Mouse (Mus musculus): Measurements from ENCODE around the gene Socs4. TPM values are rescaled to one million over a fixed set of nuclear protein-coding genes. Genes with fewer than 3 reads are reported as not detected.

The Socs4 gene
- polyA plus RNA-seq (2015; fragmentation: Nextera tagmentation; extraction: Ambion mirVana), result 3.1 and 4.4 TPM in 2 replicates

DNA sequence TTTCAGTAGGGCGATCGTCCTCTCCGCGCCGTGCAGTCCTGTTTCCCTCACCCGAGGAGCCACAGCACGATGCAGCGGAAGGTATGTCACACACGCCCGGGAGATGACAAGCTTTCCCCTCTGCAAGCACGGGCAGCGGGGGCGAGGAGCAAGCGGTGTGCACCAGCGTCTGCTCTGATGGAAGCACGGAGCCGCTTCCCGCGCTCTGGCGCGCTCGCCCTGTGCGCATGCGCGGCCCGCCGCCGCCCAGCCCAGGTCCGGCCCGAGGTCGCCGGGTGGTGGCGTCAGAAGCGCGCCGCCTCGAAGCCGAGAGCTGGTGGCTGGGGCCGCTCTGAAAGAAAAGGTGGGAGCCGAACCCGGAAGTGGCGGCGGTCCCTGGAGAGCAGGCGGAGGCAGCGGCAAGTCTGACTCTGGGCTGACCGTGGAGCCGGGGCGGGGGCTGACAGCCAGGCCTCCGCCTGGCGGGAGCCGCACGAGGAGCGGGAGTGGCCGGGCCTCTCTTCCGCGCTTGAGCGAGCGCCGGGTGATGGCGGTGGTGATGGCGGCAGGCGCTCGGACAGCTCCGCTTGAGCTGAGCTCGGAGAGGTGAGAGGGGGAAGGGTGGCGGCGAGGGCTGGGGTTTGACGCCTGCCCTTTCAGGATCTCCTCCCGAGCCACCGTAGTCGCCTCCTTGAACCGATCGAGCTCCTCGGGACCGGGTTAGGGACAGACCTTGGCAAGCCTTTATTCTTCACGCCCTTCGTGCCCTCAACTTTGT is at the start of gene Socs4, which contains the start of gene Wdhd1:
TSS of gene Socs4 (plus strand) at position 295 of the 757 bp plus-strand sequence.
TSS of gene Wdhd1 (minus strand) at position 221 of the 757 bp plus-strand sequence.
- under 1% methylated on average over 77 of the region's 77 CpGs for WGBS
- H3K9ac ChIP-seq, result peak within 1 kb of the TSS; percentile 82

DNA sequence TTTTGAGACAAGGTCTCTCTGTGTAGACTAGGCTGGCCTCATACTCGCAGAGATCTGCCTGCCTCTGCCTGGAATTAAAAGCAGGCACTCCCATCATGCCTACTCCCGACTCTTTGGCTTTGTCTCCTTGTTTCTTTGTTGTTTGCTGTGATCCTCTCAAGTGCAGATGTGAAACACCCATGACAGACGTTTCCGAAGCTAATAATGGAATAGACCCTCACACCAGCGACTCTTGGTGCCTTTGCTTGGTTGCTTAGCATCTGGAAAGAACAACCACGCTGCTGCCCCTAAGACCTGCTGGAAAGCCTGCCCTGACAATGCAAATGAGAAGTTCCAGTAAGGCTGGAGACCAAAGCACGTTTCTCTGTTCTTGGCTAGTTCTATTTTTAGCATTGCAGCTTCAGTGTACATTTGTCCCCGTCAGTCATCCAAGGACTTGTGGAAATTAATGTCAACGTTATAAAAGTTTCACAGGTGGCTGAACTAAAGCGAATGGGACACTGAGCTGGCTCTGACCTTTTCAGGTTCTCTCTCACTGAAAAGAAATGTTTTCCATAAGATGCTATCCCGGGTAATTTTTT is 46.8 kb upstream of the Socs4 start:
- Histone ChIP-seq H3K36me3 (no peaks in the 10 kb centered on the region), H3K9me3 (no peaks in the 10 kb centered on the region), H3K27ac (no peak overlapping the region), H3K27me3 (no peaks in the 10 kb centered on the region), H3K4me1 (no peaks in the 10 kb centered on the region), H3K4me2 (no peak overlapping the region), H3K9ac (no peak overlapping the region), H3K4me3 (no peak overlapping the region)
- ATAC-seq (ENCODE audit: insufficient number of reproducible peaks, low FRiP score, low TSS enrichment, low read depth), result no peak
- WGBS, result 74% methylated on average over 11 of the region's 11 CpGs

More for the DNA sequence above, at the start of gene Socs4, which contains the start of gene Wdhd1:
- H3K9me3 ChIP-seq, result no peaks in the 10 kb centered on the region
- peaks cover 10% of the 10 kb centered on the region for H3K4me1 ChIP-seq
- H3K27ac ChIP-seq, result peak within 1 kb of the TSS; percentile 95
- ATAC-seq (ENCODE audit: insufficient number of reproducible peaks, low FRiP score, low TSS enrichment, low read depth), result peak; percentile 98
- H3K36me3 ChIP-seq, result 0 out of 2 replicates have a peak, but pooled peaks cover 2% of the 10 kb centered on the region
- no peaks in the 10 kb centered on the region for H3K27me3 ChIP-seq
- peak within 1 kb of the TSS; percentile 76 for H3K4me2 ChIP-seq
- peak within 1 kb of the TSS; percentile 91 for H3K4me3 ChIP-seq

DNA sequence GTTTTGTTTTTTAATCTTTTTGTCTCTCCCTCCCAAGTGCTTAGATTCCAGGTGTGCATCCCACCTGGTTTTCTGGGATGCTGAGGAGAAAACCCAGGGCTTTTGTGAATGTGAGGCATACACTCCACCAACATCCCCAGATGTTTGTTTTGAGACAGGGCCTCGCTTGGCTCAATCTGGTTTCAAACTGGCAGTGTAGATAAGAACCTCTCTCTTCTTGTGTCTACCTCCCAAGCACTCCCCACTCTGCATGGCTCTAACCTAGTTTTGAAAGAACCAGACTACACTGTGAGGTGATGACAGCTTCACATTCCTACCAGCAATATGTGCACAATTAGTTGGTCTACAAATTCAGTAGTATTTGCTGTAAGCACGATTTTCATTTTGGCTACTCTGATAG is 43.1 kb upstream of the Socs4 start:
- Histone ChIP-seq H3K4me3 (no peak overlapping the region), H3K9ac (no peak overlapping the region), H3K4me2 (no peak overlapping the region), H3K36me3 (no peaks in the 10 kb centered on the region), H3K9me3 (no peaks in the 10 kb centered on the region), H3K27me3 (no peaks in the 10 kb centered on the region), H3K4me1 (no peaks in the 10 kb centered on the region), H3K27ac (no peak overlapping the region)
- WGBS, result 70% methylated on average over 2 of the region's 2 CpGs
- no peak for ATAC-seq (ENCODE audit: insufficient number of reproducible peaks, low FRiP score, low TSS enrichment, low read depth)

DNA sequence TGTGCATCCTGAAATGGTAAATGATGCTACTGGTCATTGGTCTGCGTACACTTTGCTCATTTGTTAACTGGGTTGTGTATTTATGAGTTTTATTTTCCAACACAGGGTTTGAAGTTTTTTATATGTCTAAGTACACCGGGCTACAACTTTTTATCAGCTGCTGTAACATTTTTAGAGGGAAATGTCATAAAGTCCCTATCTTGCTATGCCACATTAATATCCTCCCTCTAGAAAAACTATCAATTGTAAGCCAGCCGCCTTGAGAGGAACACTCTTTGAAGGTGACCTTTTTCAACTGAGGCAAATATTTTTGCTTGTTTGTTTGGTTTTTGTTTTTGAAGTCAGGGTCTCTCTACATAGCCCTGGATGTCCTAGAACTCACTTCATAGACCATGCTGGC is 42.7 kb upstream of the Socs4 start:
- no peak overlapping the region for H3K4me3 ChIP-seq
- no peaks in the 10 kb centered on the region for H3K36me3 ChIP-seq
- H3K9me3 ChIP-seq, result no peaks in the 10 kb centered on the region
- H3K4me1 ChIP-seq, result no peaks in the 10 kb centered on the region
- H3K27me3 ChIP-seq, result no peaks in the 10 kb centered on the region
- H3K9ac ChIP-seq, result no peak overlapping the region
- 81% methylated on average over 3 of the region's 3 CpGs for WGBS
- H3K4me2 ChIP-seq, result no peak overlapping the region
- ATAC-seq (ENCODE audit: insufficient number of reproducible peaks, low FRiP score, low TSS enrichment, low read depth), result no peak
- H3K27ac ChIP-seq, result no peak overlapping the region

DNA sequence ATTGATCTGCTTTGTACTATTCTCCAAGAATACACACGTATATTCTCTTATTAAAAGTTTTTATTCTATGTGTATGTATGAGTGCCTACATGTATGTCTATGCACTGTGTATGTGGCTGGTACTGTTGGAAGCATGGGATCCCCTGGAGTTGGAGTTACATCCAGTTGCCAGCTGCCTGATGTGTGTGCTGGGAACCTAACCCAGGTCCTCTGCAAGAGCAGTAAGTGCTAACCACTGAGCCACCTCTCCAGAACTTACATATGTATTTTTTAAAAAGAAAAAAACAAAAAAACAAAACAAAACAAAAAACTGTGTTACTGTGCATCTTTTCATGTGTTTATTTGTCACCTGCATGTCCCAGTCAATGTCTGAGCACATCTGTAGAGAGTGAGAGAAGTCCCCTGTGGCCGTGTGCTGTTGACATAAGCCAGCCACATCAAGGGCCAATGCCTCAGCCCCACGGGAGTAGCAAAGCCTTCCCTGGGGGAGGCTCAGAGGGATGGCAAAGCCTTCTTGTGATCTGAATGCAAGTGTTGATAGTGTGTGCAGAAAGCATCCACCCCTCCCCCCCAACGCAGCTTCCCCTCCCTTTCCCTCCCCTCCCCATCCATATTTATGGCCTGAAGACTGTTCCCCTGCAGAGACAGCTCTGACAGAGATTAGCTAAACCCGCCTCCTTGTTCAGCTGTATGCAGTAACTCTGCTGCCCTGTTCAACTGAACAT is 42.0 kb upstream of the Socs4 start:
- Histone ChIP-seq H3K9ac (no peak overlapping the region), H3K4me1 (no peaks in the 10 kb centered on the region), H3K9me3 (no peaks in the 10 kb centered on the region), H3K36me3 (no peaks in the 10 kb centered on the region), H3K27ac (no peak overlapping the region), H3K27me3 (no peaks in the 10 kb centered on the region), H3K4me2 (no peak overlapping the region), H3K4me3 (no peak overlapping the region)
- no peak for ATAC-seq (ENCODE audit: insufficient number of reproducible peaks, low FRiP score, low TSS enrichment, low read depth)
- 77% methylated on average over 5 of the region's 5 CpGs for WGBS

DNA sequence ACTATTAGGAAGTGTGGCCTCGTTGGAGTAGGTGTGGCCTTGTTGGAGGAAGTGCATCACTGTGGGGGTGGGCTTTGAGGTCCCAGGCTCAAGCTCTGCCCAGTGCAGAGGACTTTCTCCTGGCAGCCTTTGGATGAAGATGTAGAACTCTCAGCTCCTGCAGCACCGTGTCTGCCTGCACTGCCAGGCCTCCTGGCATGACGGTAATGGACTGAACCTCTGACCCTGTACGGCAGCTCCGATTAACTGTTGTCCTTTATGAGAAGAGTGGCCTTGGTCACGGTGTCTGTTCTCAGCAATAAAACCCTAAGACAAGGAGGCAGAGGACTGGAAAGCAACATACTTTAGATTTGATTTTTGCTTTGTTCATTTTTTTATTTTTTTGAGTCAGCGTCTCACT is 40.2 kb upstream of the Socs4 start:
- Histone ChIP-seq H3K4me3 (no peak overlapping the region), H3K9ac (no peak overlapping the region), H3K27ac (no peak overlapping the region), H3K36me3 (peaks cover 7% of the 10 kb centered on the region), H3K27me3 (no peaks in the 10 kb centered on the region), H3K9me3 (no peaks in the 10 kb centered on the region), H3K4me2 (no peak overlapping the region), H3K4me1 (no peaks in the 10 kb centered on the region)
- WGBS, result 88% methylated on average over 7 of the region's 7 CpGs
- no peak for ATAC-seq (ENCODE audit: insufficient number of reproducible peaks, low FRiP score, low TSS enrichment, low read depth)

DNA sequence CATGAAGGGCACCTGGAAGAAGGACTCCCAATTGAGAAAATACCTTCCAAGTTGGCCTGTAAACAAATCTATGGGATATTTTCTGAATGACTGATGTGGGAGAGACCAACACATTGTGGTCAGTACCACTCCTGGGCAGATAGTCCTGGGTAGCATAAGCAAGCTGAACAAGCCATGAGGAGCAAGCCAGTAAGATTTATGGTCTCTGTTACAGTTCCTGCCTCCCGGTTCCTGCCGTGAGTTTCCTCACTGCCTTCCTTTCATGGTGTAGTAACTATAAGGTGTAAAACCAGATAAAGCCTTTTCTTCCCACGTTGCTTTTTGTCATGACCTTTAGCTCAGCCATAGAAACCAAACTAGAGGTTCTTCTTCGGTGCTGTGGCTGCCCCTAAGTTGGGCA is 39.4 kb upstream of the Socs4 start:
- Histone ChIP-seq H3K9me3 (no peaks in the 10 kb centered on the region), H3K36me3 (peaks cover 12% of the 10 kb centered on the region), H3K4me3 (no peak overlapping the region), H3K4me1 (no peaks in the 10 kb centered on the region), H3K27ac (no peak overlapping the region), H3K4me2 (no peak overlapping the region), H3K9ac (no peak overlapping the region), H3K27me3 (no peaks in the 10 kb centered on the region)
- WGBS, result 85% methylated on average over 4 of the region's 4 CpGs
- no peak for ATAC-seq (ENCODE audit: insufficient number of reproducible peaks, low FRiP score, low TSS enrichment, low read depth)

DNA sequence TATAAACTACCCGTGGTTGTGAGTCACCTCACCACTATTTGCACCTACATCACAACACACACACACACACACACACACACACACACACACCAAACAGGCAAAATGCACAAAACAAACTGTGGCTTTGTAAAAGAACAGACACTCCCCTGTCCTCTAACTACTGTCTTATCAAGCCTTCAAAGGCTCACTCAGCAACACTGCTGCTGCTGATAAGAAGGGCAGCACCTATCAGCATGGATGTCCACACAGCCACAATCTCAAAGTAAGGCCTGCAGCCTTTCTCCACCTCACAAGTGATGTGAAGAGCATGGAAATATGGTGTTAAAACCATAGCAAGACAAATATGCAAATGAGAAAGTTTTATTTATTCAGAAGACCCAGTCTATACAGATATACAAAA is 36.1 kb upstream of the Socs4 start:
- Histone ChIP-seq H3K9ac (no peak overlapping the region), H3K27ac (no peak overlapping the region), H3K9me3 (no peaks in the 10 kb centered on the region), H3K4me1 (no peaks in the 10 kb centered on the region), H3K4me2 (no peak overlapping the region), H3K36me3 (peaks cover 34% of the 10 kb centered on the region), H3K4me3 (no peak overlapping the region), H3K27me3 (no peaks in the 10 kb centered on the region)
- WGBS, result 87% methylated on average over 1 of the region's 1 CpGs
- no peak for ATAC-seq (ENCODE audit: insufficient number of reproducible peaks, low FRiP score, low TSS enrichment, low read depth)

DNA sequence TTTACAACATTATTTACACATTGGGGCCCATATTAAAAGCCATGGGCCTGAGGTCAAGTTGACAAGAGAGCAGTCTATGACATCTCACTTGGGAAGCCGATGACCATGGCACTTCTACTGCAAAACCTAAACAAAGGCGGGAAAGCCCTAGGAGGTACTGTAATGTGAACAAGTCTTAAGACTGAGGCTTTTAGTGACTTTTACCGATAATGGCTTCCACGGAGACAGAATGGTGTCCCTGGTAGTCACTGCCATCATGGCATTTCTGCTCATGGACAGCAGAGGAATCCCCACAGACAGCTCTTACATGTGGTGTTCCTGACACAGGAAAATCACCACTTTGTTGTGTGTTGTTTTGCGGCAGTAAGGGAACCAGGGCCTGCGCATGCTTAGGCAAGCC is 35.7 kb upstream of the Socs4 start:
- H3K36me3 ChIP-seq, result peaks cover 37% of the 10 kb centered on the region
- no peak overlapping the region for H3K4me2 ChIP-seq
- H3K9ac ChIP-seq, result no peak overlapping the region
- H3K9me3 ChIP-seq, result no peaks in the 10 kb centered on the region
- H3K27ac ChIP-seq, result no peak overlapping the region
- ATAC-seq (ENCODE audit: insufficient number of reproducible peaks, low FRiP score, low TSS enrichment, low read depth), result no peak
- no peak overlapping the region for H3K4me3 ChIP-seq
- H3K27me3 ChIP-seq, result no peaks in the 10 kb centered on the region
- 97% methylated on average over 6 of the region's 6 CpGs for WGBS
- no peaks in the 10 kb centered on the region for H3K4me1 ChIP-seq

DNA sequence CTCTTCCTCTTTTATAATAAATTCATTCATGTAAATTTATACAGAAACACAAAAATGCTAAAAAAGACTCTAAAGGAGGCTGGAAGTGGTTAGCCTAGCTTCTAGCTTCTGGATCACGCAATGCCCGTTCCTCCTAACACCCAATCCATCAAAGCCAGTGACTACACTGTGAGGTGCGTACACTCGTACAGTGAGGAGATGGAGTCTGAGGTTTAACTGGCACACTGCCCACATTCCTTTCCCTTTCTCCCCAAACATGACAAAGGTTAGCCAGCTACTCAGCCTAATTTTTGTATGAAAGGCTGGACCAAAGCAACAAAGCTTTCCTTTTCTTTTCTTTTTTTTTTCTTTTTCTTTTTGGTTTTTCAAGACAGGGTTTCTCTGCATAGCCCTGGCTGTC is 34.0 kb upstream of the Socs4 start:
- Histone ChIP-seq H3K4me3 (no peak overlapping the region), H3K9ac (no peak overlapping the region), H3K27me3 (no peaks in the 10 kb centered on the region), H3K4me1 (no peaks in the 10 kb centered on the region), H3K9me3 (no peaks in the 10 kb centered on the region), H3K27ac (no peak overlapping the region), H3K4me2 (no peak overlapping the region), H3K36me3 (peaks cover 54% of the 10 kb centered on the region)
- WGBS, result 54% methylated on average over 4 of the region's 4 CpGs
- ATAC-seq (ENCODE audit: insufficient number of reproducible peaks, low FRiP score, low TSS enrichment, low read depth), result no peak

DNA sequence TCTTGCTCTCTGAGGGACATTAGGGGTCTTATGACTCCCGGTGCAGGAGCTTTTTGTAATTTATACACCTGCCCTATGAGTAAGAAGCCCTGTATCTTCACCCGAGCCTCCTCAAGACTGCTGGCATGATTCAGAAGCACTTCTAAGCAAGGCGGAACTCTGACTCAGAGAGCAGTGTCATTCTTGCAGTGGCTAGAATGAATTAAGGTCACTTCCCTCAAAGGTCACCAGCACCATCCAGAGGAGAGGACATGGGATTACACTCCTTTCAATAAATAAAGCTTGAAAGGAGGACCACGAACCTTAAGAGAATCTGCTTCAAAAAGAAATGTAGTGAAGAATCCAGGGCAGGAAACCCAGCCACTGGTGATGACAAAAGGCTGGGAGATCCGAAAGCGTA is 26.9 kb upstream of the Socs4 start:
- Histone ChIP-seq H3K27me3 (no peaks in the 10 kb centered on the region), H3K4me1 (no peaks in the 10 kb centered on the region), H3K9ac (no peak overlapping the region), H3K9me3 (no peaks in the 10 kb centered on the region), H3K27ac (no peak overlapping the region), H3K36me3 (peaks cover 46% of the 10 kb centered on the region), H3K4me3 (no peak overlapping the region), H3K4me2 (no peak overlapping the region)
- ATAC-seq (ENCODE audit: insufficient number of reproducible peaks, low FRiP score, low TSS enrichment, low read depth), result no peak
- 88% methylated on average over 6 of the region's 6 CpGs for WGBS

DNA sequence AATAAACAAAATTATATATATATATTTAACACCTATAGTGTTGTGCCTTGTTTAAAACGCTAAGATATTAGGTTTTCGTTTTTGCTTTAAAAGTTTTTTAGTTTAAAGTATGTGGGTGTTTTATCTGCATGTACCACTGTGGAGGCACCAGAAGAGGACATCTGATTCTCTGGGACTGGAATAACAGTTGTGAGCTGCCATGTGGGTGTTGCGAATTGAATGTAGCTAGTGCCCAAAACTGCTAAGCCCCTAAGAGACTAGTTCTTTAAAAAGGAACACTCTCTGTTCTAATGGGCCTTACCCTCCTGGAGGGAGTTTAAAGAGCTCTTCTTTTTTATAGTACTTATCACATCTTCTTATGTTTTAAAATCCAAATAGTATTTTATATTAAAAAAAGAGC is 11.9 kb upstream of the Socs4 start:
- WGBS, result 94% methylated on average over 3 of the region's 3 CpGs

More for the DNA sequence above, 11.9 kb upstream of the Socs4 start:
- Histone ChIP-seq H3K9me3 (no peaks in the 10 kb centered on the region), H3K4me2 (no peak overlapping the region), H3K4me1 (no peaks in the 10 kb centered on the region), H3K36me3 (peaks cover 32% of the 10 kb centered on the region), H3K4me3 (no peak overlapping the region), H3K27ac (no peak overlapping the region), H3K9ac (no peak overlapping the region), H3K27me3 (no peaks in the 10 kb centered on the region)
- no peak for ATAC-seq (ENCODE audit: insufficient number of reproducible peaks, low FRiP score, low TSS enrichment, low read depth)
